Mouse (Mus musculus) intestine, postnatal 0 days (tissue): ENCODE measurements around the gene Lrrfip1. TPM values are rescaled to one million over a fixed set of nuclear protein-coding genes. Genes with fewer than 3 reads are reported as not detected.

Experiments
- ATAC-seq: fragments of 200-750 bp; cut with Nextera tagmentation; 2 replicates; pipeline ENCODE4 v1.8.0; 2017; ENCODE audit warnings: mild to moderate bottlenecking, moderate TSS enrichment, moderate library complexity
- H3K27ac ChIP-seq: fragments of 300-500 bp; sonication (generic); 2 replicates; pipeline ENCODE4 v1.5.1; 2014; ENCODE audit warnings: mild to moderate bottlenecking, low read depth, low read length, moderate library complexity
- H3K27me3 ChIP-seq: fragments of 300-500 bp; sonication (generic); replicated peaks from 2 replicates; pipeline ENCODE4 v1.6.1; 2014; ENCODE audit warnings: low read length, mixed read lengths; ENCODE audit not compliant: control insufficient read depth, insufficient read depth
- H3K36me3 ChIP-seq: fragments of 300-500 bp; sonication (generic); 2 replicates; pipeline ENCODE4 v1.6.1; 2014; ENCODE audit warnings: mild to moderate bottlenecking, moderate library complexity; ENCODE audit not compliant: control insufficient read depth, insufficient read depth
- H3K4me1 ChIP-seq: fragments of 300-500 bp; sonication (generic); replicated peaks from 2 replicates; pipeline ENCODE4 v1.6.1; 2014; ENCODE audit warnings: antibody characterized with exemption, low read length, mixed read lengths; ENCODE audit not compliant: control insufficient read depth, insufficient read depth
- H3K4me2 ChIP-seq: fragments of 300-500 bp; sonication (generic); replicated peaks from 2 replicates; pipeline ENCODE4 v1.6.1; 2014; ENCODE audit warnings: low read depth, mild to moderate bottlenecking, moderate library complexity
- H3K4me3 ChIP-seq: fragments of 300-500 bp; sonication (generic); 2 replicates; pipeline ENCODE4 v1.5.1; 2014; ENCODE audit warnings: low read depth, low read length
- H3K9ac ChIP-seq: fragments of 300-500 bp; sonication (generic); 2 replicates; pipeline ENCODE4 v1.6.1; 2014; ENCODE audit warnings: mild to moderate bottlenecking, low read depth, low read length
- H3K9me3 ChIP-seq: fragments of 300-500 bp; sonication (generic); 2 replicates; pipeline ENCODE4 v1.6.1; 2016; ENCODE audit warnings: mixed run types; ENCODE audit not compliant: control insufficient read depth
- CTCF ChIP-seq: sonication (generic); IDR thresholded peaks from 2 replicates; pipeline ENCODE4 v1.5.1; 2016; ENCODE audit warnings: low read depth, mild to moderate bottlenecking, control low read depth, antibody characterized with exemption, moderate library complexity
- WGBS: fragments of 180-500 bp; shearing (Covaris S2); extraction: QIAGEN DNeasy Blood & Tissue Kit; methylation state at CpG from one replicate; pipeline ENCODE4 v1.1.7; 2014; 5-methylcytosine and 5-hydroxymethylcytosine counted together
- polyA plus RNA-seq: library from polyadenylated mRNA; unstranded; fragments of >200 nt; fragmentation: Nextera tagmentation; extraction: Ambion mirVana; gene quantifications from 2 replicates; pipeline ENCODE4 v1.2.1, GENCODE M21; 2015

Lrrfip1 gene
- polyA plus RNA-seq, 1 experiment from 2014 or later, result 79.2 TPM

DNA sequence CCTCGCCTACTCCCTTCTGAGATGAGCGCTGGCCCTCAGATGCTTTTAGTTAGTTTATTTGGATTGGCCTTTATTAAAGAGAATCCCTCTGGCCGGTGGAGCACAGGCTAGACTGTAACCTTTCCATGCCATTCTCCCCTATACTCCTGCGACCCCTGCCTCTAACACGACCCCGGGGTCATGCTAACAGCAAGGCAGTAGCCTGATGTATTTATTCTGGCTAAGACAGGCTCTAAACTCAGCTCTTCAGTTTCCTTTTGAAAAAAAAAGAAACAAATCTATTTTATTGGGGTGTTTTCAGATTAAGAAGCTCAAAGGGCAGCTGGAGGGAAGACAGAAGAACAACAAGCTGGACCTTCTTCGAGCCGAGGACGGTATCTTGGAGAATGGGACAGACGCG is 123.6 kb downstream of the Lrrfip1 start:
- Histone ChIP-seq H3K4me1 (no peaks in the 10 kb centered on the region), H3K9ac (no peak overlapping the region), H3K27me3 (no peaks in the 10 kb centered on the region), H3K9me3 (no peaks in the 10 kb centered on the region), H3K4me2 (no peak overlapping the region), H3K36me3 (peaks cover 89% of the 10 kb centered on the region), H3K27ac (no peak overlapping the region), H3K4me3 (no peak overlapping the region)
- 67% methylated on average over 11 of the region's 11 CpGs for WGBS
- no peak for TF ChIP-seq CTCF
- no peak for ATAC-seq

DNA sequence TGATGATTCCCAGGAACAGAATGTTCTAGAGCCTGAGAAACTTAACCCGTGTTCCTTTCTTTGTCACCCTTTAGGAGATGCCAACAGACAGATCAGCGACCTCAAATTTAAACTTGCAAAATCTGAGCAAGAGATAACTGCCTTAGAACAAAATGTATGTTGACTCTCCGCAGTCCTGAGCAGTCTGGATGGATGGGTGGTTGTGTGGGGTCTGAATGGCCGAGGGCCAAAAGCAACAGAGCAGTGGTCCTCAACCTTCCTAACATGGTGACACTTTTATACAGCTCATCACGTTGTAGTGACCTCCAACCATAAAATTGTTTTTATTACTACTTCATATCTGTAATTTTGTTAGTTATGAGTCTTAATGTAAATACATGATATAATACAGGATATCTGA is 124.5 kb downstream of the Lrrfip1 start:
- no peak for ATAC-seq
- TF ChIP-seq CTCF, result no peak
- Histone ChIP-seq H3K27me3 (no peaks in the 10 kb centered on the region), H3K9me3 (0 out of 2 replicates have a peak, but pooled peaks cover under 1% of the 10 kb centered on the region), H3K36me3 (peaks cover 88% of the 10 kb centered on the region), H3K4me1 (no peaks in the 10 kb centered on the region), H3K4me3 (no peak overlapping the region), H3K27ac (no peak overlapping the region), H3K4me2 (no peak overlapping the region), H3K9ac (no peak overlapping the region)
- WGBS, result 87% methylated on average over 5 of the region's 5 CpGs

DNA sequence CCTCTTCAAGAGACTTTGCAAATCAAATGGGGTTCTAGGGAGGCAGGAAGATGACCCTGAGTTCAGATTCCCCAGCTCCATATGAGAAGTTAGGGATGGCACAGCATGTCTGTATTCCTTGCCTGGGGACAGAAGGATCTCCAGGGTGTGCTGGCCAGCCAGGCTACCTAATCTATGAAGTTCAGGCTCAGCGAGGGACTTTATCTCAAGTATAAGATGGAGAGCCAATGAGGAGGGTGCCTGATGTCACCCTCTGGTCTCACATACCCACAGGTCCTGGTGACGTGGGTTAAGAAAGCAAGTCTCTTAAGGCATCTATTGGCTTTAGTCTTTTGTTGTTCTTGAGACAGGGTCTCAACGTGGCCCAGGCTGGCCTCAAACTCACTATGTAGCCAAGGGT is 124.9 kb downstream of the Lrrfip1 start:
- peaks cover 89% of the 10 kb centered on the region for H3K36me3 ChIP-seq
- H3K4me3 ChIP-seq, result no peak overlapping the region
- no peak overlapping the region for H3K27ac ChIP-seq
- ATAC-seq, result no peak; the same call in 1 of the 2 replicates
- no peak overlapping the region for H3K4me2 ChIP-seq
- 0 out of 2 replicates have a peak, but pooled peaks cover 5% of the 10 kb centered on the region for H3K9me3 ChIP-seq
- WGBS, result 93% methylated on average over 3 of the region's 3 CpGs
- no peaks in the 10 kb centered on the region for H3K4me1 ChIP-seq
- no peaks in the 10 kb centered on the region for H3K27me3 ChIP-seq
- no peak overlapping the region for H3K9ac ChIP-seq
- TF ChIP-seq CTCF, result no peak

DNA sequence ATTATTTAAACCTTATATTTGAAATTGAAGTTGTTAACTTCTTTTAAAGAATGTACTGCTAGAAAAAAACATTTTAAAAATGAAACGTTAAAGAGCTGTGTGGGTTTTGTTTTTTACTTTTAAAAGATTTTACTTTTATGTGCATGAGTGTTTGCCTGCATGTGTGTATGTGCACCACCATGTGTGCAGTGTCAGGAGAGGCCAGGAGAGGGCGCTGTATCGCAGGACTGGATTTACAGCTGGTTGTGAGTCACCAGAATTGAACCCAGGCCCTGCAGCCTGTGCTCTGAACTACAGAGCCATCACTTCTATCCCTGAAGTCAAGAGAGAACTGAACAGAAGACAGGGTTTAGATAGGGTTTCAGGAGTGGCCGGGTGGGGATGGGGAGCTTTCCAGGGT is 130.3 kb downstream of the Lrrfip1 start:
- 0 out of 2 replicates have a peak, but pooled peaks cover 7% of the 10 kb centered on the region for H3K9me3 ChIP-seq
- peaks cover 57% of the 10 kb centered on the region for H3K36me3 ChIP-seq
- H3K27ac ChIP-seq, result no peak overlapping the region
- H3K4me1 ChIP-seq, result no peaks in the 10 kb centered on the region
- 89% methylated on average over 4 of the region's 4 CpGs for WGBS
- peak; percentile 45 for TF ChIP-seq CTCF
- no peaks in the 10 kb centered on the region for H3K27me3 ChIP-seq
- H3K4me3 ChIP-seq, result no peak overlapping the region
- no peak overlapping the region for H3K4me2 ChIP-seq
- no peak for ATAC-seq
- H3K9ac ChIP-seq, result no peak overlapping the region

DNA sequence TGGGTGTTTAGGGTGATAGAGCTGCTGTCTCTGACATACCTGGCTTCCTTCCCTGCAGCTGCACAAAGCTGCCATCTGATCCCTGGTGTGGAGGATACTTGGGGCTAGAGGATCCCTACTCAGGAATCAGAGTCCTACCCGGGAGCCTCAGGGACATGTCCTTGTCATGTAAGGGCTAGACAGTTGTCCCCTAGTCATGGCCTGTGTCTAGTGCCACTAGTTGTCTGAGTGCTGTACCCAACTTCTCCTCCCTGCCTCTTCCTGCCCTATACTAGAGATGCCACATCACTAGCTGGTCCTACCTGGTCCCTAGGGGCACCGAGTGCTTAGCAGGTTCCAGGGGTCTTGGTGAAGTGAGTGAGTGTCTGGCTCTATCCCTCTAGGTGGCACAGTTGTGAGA is 138.5 kb downstream of the Lrrfip1 start:
- no peak for TF ChIP-seq CTCF
- no peak for ATAC-seq

DNA sequence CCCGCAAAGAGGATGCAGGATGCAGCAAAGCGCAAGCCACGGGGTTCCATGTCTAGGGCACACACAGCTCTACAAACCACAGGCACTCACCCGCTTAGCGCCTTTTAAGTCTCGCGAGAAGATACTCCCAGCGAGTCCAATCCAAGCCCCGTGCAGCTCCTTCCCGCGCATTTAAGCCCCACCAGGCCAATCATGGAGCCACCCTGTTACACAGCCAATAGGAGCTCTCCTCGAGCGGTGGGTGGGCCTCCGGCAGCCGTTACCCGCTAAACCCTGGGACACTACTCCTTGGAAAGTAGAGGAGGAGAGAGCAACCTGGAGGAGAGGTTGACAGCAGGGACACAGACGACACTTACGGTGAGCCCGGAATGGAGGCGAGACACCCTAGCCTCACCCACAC is 146.3 kb downstream of the Lrrfip1 start, which contains the start of gene Rbm44:
Gene Rbm44, plus strand, starts transcription at position 277 of the 400 bp plus-strand sequence.
- no peak within 1 kb of the TSS for H3K9ac ChIP-seq
- H3K4me1 ChIP-seq, result no peaks in the 10 kb centered on the region
- H3K36me3 ChIP-seq, result no peaks in the 10 kb centered on the region
- no peak for TF ChIP-seq CTCF
- no peak within 1 kb of the TSS for H3K4me2 ChIP-seq
- no peaks in the 10 kb centered on the region for H3K27me3 ChIP-seq
- WGBS, result 65% methylated on average over 20 of the region's 20 CpGs
- H3K4me3 ChIP-seq, result no peak within 1 kb of the TSS
- no peak; the same call in 1 of the 2 replicates for ATAC-seq
- no peaks in the 10 kb centered on the region for H3K9me3 ChIP-seq
- no peak within 1 kb of the TSS for H3K27ac ChIP-seq

More for the DNA sequence above, 138.5 kb downstream of the Lrrfip1 start:
- H3K27ac ChIP-seq, result no peak overlapping the region
- no peaks in the 10 kb centered on the region for H3K27me3 ChIP-seq
- H3K4me2 ChIP-seq, result no peak overlapping the region
- H3K9ac ChIP-seq, result no peak overlapping the region
- WGBS, result 80% methylated on average over 2 of the region's 2 CpGs
- no peaks in the 10 kb centered on the region for H3K4me1 ChIP-seq
- no peak overlapping the region for H3K4me3 ChIP-seq
- no peaks in the 10 kb centered on the region for H3K36me3 ChIP-seq
- H3K9me3 ChIP-seq, result no peaks in the 10 kb centered on the region

DNA sequence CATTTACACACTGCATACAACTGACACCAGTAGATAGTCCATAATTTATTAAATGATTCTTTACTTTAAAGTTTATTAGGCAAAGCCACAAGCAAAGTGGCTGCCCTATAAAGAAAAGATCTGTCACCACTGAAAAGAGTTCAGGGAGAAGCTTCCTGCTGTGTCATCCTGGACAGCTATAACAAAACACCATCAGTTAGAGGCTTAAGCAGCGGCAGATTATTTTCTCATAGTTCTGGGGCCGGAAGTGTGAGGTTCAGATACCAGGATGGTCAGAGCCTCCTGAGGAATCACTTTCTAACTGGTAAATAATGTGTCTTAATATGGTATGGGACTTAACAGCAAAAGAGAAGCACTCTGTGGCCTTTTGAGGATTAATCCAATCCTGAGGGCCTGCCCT is 153.0 kb downstream of the Lrrfip1 start:
- Histone ChIP-seq H3K4me1 (no peaks in the 10 kb centered on the region), H3K27me3 (no peaks in the 10 kb centered on the region), H3K9me3 (no peaks in the 10 kb centered on the region), H3K36me3 (no peaks in the 10 kb centered on the region), H3K27ac (no peak overlapping the region), H3K4me3 (no peak overlapping the region), H3K9ac (no peak overlapping the region), H3K4me2 (no peak overlapping the region)
- no peak for ATAC-seq
- WGBS, result 73% methylated on average over 2 of the region's 2 CpGs
- no peak for TF ChIP-seq CTCF
